Comparison of ENCODE assay signal across 11 mouse cellular contexts in genomic region chr4:46417491-46417890, GRCm38 (mm10). TPM values are rescaled to one million over a fixed set of nuclear protein-coding genes. Genes with fewer than 3 reads are reported as not detected.
A peak's percentile ranks its signal among the peaks of the same experiment; 100 is the strongest.
DNase-seq lines count a peak whose midpoint lies in the region; ATAC-seq lines count a peak whose summit lies in the region.
"Had no signal": no experiment of that assay in that cellular context is flagged by ENCODE, and none has a peak within 500 bp of the region (broad histone marks: within the 10 kb centered on the region; RNA-seq: fewer than 3 reads in every experiment).

No protein-coding gene starts in this region.

- no peaks in the 10 kb centered on the region for H3K27me3 ChIP-seq in liver, embryonic 12.5 days (replicated peaks)
- H3K27me3 ChIP-seq: Patski had no signal

- H3K4me3 ChIP-seq in liver, embryonic 12.5 days, result no peak overlapping the region
- H3K4me3 ChIP-seq: erythroblast, embryonic 14.5 days had no signal

- peak overlapping the region; percentile 5; the same call in 1 of the 2 replicates for H3K9ac ChIP-seq in liver, embryonic 12.5 days

- H3K27ac ChIP-seq in liver, embryonic 12.5 days, result peak overlapping the region; percentile 38

- WGBS in liver, embryonic 12.5 days (ENCODE audit: insufficient replicate concordance), result 47% methylated on average over 3 of the region's 3 CpGs

- peaks cover 63% of the 10 kb centered on the region for H3K4me1 ChIP-seq in liver, embryonic 12.5 days

- peak; percentile 83 for ATAC-seq in liver, embryonic 12.5 days
- no peak for ATAC-seq in inflammation-experienced regulatory T-cells, adult 6 months
- ATAC-seq: Patski had no signal

- peak; percentile 35 for DNase-seq in embryo, embryonic 10 days (ENCODE audit: low spot score)
- no peak for DNase-seq in embryo, embryonic 9.5 days (ENCODE audit: extremely low spot score)
- DNase-seq in 3T3-L1 (ENCODE audit: low read depth, low spot score), result peak; percentile 15
- DNase-seq in adrenal gland, postnatal 36 days, result peak; percentile 47 to 64
- no peak for DNase-seq in Muller cell, postnatal 12 days (ENCODE audit: inconsistent ontology term)
- DNase-seq in urinary bladder, postnatal 25 days (ENCODE audit: low spot score), result no peak

- H3K4me2 ChIP-seq in liver, embryonic 12.5 days, result no peak overlapping the region

- no peaks in the 10 kb centered on the region for H3K36me3 ChIP-seq in liver, embryonic 12.5 days

- no peaks in the 10 kb centered on the region for H3K9me3 ChIP-seq in liver, embryonic 12.5 days (replicated peaks)

RNA-seq across cellular contexts. Expression of gene Hemgn, which starts 4.2 kb away (rescaled TPM):
- under 1 TPM in 1 of 2 experiments, not detected in 1; 0.17 TPM for total RNA-seq in adrenal gland, postnatal 36 days (2021)
- polyA plus RNA-seq in liver, embryonic 12.5 days (2016; fragmentation: Nextera tagmentation; extraction: Ambion mirVana), result 425 and 445 TPM in 2 replicates
- polyA plus RNA-seq in inflammation-experienced regulatory T-cells, adult 6 months (2017; shearing (Covaris generic)), result under 1 TPM in 2 of 3 experiments, not detected in 1; 0.15 to 0.32 TPM
- polyA plus RNA-seq: Patski; small intestine, adult 2 months had no signal

RNA-seq across cellular contexts. Expression of gene Trmo, which starts 28.3 kb away (rescaled TPM):
- 1 to 10 TPM; 6.0 to 6.8 TPM for total RNA-seq in adrenal gland, postnatal 36 days (2021)
- 9.2 and 11.5 TPM in 2 replicates for polyA plus RNA-seq in liver, embryonic 12.5 days (2016; fragmentation: Nextera tagmentation; extraction: Ambion mirVana)
- 10 to 100 TPM in 2 of 3 experiments, 1 to 10 TPM in 1; 8.1 to 18.0 (median 15.4) TPM for polyA plus RNA-seq in inflammation-experienced regulatory T-cells, adult 6 months (2017; shearing (Covaris generic))

RNA-seq across cellular contexts. Expression of gene Anp32b, which starts 33.2 kb away (rescaled TPM):
- 100 to 1,000 TPM; 128 to 134 TPM for total RNA-seq in adrenal gland, postnatal 36 days (2021)
- 669 and 722 TPM in 2 replicates for polyA plus RNA-seq in liver, embryonic 12.5 days (2016; fragmentation: Nextera tagmentation; extraction: Ambion mirVana)
- 10 to 100 TPM; 46.4 to 53.4 (median 46.5) TPM for polyA plus RNA-seq in inflammation-experienced regulatory T-cells, adult 6 months (2017; shearing (Covaris generic))

Comparison
In these comparisons a context has a peak if more than half of its experiments do, and no peak if none do; other contexts are left out.
1. DNase-seq: peak in embryo, embryonic 10 days (single experiment), 3T3-L1 (single experiment) and adrenal gland, postnatal 36 days (2 of 2); none in embryo, embryonic 9.5 days (single experiment), Muller cell, postnatal 12 days (single experiment) and urinary bladder, postnatal 25 days (single experiment).
2. RNA of gene Hemgn, which starts 4.2 kb away (polyA plus RNA-seq): 425 to 445 TPM in liver, embryonic 12.5 days; 0.15 to 0.32 TPM in inflammation-experienced regulatory T-cells, adult 6 months; every median in the first group is over 100 times any median in the second.
3. RNA of gene Anp32b, which starts 33.2 kb away (polyA plus RNA-seq): 669 to 722 TPM in liver, embryonic 12.5 days; 46.4 to 53.4 TPM in inflammation-experienced regulatory T-cells, adult 6 months; every median in the first group is over 10 times any median in the second.